Mouse (Mus musculus): ENCODE data around the gene B230118H07Rik.

B230118H07Rik gene

DNA sequence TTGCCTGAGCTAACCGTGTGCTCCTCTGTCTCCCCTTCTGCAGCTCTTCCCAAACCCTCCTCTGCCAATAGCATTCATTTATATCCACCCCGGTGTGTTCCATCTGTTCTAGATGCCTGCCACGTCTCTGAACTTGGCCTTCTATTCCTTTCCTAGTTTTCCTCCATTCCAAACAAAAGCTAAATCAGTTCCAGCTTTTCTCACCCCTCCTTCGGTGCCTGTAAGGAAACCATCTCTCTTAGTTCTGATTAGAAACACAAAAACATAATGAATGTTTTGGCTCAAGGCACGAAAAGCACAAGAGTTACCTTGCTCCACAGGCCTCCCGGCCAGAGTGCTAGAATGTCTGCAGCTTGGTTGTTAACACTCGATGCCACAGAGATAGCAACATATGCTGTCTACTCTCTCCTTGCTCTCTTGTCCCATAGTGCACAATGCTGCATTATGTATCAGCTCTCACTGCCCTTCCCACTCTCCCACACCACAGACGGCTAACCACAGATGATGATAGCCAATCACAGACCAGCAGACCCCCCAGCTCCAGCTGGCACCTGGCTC lies at the start of gene B230118H07Rik, which contains the start of gene Rag1:
Gene B230118H07Rik, minus strand, starts transcription at position 419 of the 558 bp plus-strand sequence.
Gene Rag1, minus strand, starts transcription at position 388 of the 558 bp plus-strand sequence.
- peak; percentile 76 to 79 for DNase-seq

GRCm38 (mm10) chr2:101695584-101695983 lies 46.3 kb upstream of the B230118H07Rik start:
- no peak for DNase-seq

GRCm38 (mm10) chr2:101693577-101694215 lies 44.4 kb upstream of the B230118H07Rik start:
- DNase-seq = peak; percentile 49 to 65

GRCm38 (mm10) chr2:101693043-101693442 lies 43.7 kb upstream of the B230118H07Rik start:
- DNase-seq = no peak

DNA sequence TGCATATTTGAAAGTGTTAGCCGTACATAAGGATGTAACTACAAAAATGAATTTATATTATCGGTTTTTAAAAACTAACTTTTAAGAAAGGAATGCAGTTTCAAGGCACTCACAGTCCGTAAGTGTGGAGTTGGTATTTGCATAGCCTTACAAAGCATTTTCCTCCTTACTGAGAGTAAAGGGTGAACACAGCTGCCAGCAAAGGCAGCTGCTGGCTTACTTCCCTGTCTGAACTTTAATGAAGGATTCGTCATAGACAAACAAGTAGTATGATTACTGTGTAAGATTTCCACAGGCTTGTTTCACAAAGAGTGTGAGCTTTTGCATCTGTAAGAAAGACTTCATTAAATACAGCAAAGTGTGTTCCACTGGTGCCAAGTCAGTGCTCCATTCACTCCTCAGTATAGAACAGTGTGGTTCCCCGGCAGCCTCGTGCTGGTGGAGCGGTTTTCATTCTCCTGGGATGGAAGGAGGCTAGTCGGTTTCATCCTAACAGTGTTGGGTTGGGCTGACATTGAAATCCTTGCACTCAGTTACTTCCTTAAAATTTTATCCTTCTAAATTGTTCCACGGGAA lies 41.0 kb upstream of the B230118H07Rik start:
- DNase-seq = no peak

- no peak for DNase-seq
Measured at GRCm38 (mm10) chr2:101688011-101688410, 38.7 kb upstream of the B230118H07Rik start.

- peak; percentile 79 to 87 for DNase-seq
Measured at GRCm38 (mm10) chr2:101684421-101684820, 35.1 kb upstream of the B230118H07Rik start.

- peak in 1 of 2 experiments; percentile 25 for DNase-seq
Measured at GRCm38 (mm10) chr2:101679164-101679784, 29.9 kb upstream of the B230118H07Rik start.

DNA sequence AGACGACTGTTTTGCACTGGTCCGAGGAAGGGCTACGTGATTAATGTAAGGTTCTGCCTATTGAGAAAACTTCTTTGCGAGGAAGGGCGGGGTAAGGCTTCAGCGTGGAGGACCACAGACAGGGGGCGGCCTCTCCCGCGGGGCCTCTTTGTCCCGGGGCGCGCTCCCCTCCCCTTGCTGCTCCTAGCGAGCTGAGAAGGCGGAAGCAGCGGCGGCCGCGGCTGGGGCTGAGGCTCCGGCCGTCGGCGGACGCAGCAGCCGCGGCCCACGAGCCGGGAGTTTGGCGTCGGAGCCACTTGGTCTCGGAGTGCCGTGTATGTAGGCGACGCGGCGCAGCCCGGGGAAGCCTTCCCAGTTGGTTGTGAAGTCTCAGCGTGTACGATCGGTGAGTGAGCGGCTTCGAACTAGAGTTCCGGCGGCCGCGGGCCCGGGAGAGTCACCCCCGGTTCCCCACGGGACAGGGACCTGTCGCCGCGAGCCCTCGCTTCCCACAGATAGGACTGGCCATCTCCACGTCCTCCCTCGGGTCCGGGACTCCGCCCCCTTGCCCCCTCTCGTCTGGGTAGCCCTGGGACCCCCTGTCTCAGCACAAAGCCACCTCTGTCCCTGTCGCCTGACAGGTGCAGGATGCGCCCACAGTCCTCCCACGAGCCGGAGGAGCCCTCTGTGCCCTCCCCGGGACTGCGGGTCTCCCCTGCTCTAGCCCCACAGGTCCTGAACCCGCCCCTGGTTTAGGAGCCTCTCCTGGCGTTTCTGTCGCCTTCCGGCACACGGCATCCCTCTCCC lies 29.1 kb upstream of the B230118H07Rik start, which contains the start of gene Traf6:
Gene Traf6, plus strand, starts transcription at position 194 of the 786 bp plus-strand sequence.
- DNase-seq = peak; percentile 89 to 93

DNA sequence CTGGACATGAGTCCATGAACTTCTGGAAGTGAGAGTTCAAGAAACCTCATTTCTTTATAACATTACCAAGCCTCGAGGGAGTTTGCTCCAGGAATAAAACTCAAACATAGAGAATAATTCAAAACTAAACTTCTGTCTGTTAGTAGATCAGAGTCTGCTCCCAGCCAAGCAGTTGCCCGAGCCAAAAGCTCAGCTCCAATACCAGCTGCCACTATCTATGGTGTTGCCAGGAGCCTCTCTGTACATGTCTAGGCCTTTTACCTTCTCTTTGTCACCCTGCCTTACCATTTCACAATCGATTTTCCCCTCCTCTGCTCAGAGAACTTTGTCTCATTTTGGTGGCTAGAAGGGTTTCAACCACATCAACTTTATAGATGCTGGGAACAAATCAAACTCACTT lies 24.2 kb upstream of the B230118H07Rik start:
- DNase-seq = peak; percentile 65 to 72

GRCm38 (mm10) chr2:101668751-101669150 lies 19.4 kb upstream of the B230118H07Rik start:
- DNase-seq = no peak

GRCm38 (mm10) chr2:101665703-101666092 lies 16.4 kb upstream of the B230118H07Rik start:
- no peak for DNase-seq

- DNase-seq = peak; percentile 89 to 92
Measured at GRCm38 (mm10) chr2:101665058-101665702, 15.8 kb upstream of the B230118H07Rik start.

DNA sequence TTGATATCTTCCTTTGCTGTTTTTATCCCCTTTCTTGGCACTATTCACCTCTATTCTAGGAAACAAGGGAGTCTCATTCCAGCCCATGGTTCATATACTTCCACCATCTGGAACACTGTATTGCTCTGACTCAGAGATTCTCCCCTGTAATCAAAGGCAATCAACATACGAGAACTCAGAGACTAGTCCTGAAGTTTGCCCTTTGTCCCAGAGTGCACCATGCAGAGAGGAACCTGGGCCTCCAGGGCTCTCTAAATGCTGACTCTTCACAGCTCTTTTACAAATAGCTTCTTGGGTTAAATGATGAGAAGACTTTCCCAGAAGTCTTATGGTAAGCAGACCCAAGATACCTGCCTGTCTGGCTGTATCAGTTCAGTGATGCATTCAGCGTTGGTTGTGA lies 11.2 kb upstream of the B230118H07Rik start:
- DNase-seq = no peak

DNA sequence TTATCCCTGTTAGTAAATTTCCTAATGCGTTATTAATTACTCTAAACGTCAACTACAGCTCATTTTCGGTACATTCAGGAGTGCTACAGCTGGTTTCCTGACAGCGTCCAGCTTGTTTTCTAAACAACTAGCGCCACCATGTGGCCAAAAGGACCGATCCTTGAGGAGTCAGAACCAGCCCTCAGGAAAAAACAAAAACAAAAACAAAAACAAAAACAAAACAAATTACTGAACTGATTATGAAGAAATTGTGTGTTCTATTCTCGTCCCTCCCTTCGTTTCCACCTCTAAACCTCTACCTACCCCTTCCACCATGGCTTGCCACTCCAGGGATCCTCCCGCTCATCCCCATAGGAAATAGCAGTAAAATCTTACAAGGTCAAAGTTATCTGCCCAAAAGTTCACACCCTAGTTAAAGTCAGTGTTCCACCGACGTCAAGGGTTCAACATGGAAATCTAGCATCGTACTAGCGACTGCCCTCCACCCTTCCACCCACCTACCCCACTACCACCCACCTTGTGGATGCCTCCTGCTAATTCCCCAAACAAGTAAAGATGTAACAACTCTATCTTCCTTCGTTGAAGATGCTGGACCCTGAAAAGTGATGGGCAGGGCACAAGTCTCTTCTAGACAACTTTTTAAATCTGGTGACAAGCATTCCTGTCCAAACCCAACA lies 3.7 kb upstream of the B230118H07Rik start:
- DNase-seq = peak; percentile 93 to 97

- peak in 1 of 2 experiments; percentile 26 for DNase-seq
Measured at GRCm38 (mm10) chr2:101652204-101652920, 3.0 kb upstream of the B230118H07Rik start.

DNA sequence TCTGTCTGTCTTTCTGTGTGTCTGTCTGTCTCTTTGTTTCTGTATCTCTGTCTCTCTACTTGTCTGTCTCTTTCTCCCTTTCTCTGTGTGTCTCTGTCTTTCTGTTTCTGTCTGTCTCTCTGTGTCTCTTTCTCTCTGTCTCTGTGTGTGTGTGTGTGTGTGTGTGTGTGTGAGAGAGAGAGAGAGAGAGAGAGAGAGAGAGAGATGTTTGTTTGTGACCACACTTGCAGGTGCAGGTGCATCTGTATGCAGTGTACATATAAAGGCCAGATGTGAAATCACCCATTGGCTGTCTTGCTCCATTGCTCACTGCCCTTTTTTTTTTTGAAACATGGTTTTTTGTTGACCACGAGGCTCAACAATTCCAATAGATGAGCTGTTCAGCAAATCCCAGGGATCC lies 1.1 kb upstream of the B230118H07Rik start:
- no peak for DNase-seq

DNA sequence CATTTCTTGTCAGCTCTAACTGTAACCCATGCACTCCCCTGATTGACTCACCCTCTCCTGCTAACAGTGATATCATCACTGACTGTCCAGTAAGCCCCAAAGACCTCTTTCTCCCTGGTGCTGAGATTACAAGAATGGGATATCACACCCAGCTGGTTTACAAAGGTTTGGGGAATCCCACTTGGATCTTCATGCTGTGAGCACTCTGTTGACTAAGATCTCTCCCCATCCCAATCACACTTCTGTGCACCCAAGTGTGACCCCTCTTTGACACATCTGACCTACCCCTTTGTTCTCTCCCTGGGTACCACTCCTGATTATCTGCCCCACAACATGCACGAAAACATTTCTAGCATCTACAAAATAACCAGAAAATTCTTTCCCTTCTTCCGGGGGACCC lies 971 bp downstream of the B230118H07Rik start:
- no peak for DNase-seq

GRCm38 (mm10) chr2:101645841-101646240 lies 3.5 kb downstream of the B230118H07Rik start:
- no peak for DNase-seq

- DNase-seq = no peak
Measured at GRCm38 (mm10) chr2:101639840-101640350, 9.4 kb downstream of the B230118H07Rik start.

All from cerebellum, postnatal 10 days (tissue).